Mouse (Mus musculus) adrenal gland, adult (tissue): ENCODE data around the gene Il10.

ENCODE experiments used
- DNase-seq, 2 experiments: peaks; one replicate each; pipeline ENCODE4 v3.0.0; 2022 to 2023; ENCODE audit warnings: low spot score in 1 of 2; ENCODE audit not compliant: inconsistent age in 2 of 2

The Il10 gene

GRCm38 (mm10) chr1:131048121-131048863, 28.6 kb downstream of the Il10 start:
- DNase-seq = no peak

DNA sequence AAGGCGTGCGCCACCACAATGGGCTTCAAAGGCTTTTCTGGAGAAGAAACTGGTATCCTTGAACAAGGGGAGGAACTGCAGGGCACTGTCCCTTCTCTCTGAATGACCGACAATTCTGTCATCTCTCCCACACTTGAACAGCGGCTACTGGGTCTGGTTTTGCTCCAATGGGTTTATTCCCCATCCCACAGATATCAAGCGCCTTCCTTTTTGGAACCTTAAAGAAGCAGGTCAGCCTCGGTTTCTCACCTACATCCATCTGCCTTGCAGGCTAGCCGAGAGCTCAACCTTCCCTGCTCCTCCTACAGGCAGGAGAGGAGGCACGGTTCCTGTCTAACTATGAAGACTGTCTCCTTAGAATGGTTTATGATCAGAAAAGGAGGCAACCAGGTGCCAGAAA, 29.3 kb downstream of the Il10 start:
- peak; percentile 9 to 53 for DNase-seq

DNA sequence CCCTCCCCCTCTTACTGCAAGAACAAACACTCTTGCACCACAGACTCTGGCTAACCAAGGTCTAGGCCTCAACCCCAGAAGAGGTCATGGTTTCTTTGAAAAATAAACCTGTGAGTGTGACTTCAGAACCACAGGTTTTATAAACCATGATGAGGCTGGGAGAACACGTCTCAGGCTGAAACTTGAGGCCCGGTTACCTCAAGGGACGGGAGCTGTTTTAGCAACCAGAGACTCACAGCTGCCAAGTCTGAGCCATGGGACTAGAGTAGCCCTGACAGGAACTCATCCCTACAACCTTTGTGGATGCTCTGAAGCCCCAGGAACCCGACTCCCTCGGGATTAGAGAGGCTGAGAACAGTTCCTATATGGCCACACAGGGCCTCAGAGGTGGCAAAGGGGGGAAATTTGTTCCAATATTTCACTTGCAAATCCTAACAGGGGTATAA, 29.7 kb downstream of the Il10 start:
- DNase-seq = peak; percentile 10 to 77

GRCm38 (mm10) chr1:131050011-131050410, 30.4 kb downstream of the Il10 start:
- no peak for DNase-seq

DNA sequence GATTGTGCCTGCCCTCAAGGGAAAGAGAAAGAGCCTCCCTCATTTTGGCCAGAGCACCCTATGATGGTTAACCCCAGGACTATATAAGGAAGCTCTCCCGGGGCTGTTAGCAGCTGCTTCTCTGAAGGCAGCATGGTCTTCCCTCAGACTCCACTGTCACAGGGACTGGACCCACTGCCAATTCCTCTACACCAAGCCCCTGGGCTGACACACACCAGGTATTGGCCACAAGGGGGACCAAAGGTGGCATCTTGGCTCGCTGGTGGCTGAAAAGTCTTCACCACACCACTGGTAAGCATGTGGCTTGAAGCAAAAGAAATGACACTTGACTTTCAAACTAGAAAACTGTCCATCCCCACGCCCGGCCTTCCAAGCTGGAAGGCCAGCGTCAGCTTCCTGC, 31.0 kb downstream of the Il10 start:
- peak; percentile 4 to 41 for DNase-seq

DNA sequence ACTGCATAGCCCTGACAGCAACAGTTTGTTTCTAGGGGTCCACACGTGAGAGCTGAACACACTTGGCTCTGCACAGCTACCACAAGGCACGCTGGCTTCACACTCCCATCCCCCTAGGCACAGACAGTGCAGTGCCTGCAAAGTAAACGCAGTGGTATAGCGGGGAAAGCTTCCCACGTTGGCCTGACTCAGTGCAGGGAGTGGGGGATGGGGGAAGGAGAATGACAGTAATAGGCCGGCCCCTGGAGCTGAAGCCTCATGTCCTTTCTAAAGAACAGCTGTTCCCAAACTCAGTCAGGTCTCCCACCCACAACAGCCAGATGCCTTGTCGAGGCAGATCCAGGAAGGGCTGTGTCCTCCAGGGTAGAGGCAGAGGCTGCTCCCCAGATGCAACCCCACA, 31.4 kb downstream of the Il10 start:
- peak; percentile 8 to 34 for DNase-seq

GRCm38 (mm10) chr1:131053239-131053638, 33.6 kb downstream of the Il10 start:
- peak; percentile 53 to 83 for DNase-seq

- DNase-seq = peak; percentile 7 to 43
Measured at GRCm38 (mm10) chr1:131053656-131054055, 34.0 kb downstream of the Il10 start.

GRCm38 (mm10) chr1:131054251-131054650, 34.6 kb downstream of the Il10 start:
- peak; percentile 12 to 28 for DNase-seq

- peak in 1 of 2 experiments; percentile 10 for DNase-seq
Measured at GRCm38 (mm10) chr1:131058431-131058830, 38.8 kb downstream of the Il10 start.

DNA sequence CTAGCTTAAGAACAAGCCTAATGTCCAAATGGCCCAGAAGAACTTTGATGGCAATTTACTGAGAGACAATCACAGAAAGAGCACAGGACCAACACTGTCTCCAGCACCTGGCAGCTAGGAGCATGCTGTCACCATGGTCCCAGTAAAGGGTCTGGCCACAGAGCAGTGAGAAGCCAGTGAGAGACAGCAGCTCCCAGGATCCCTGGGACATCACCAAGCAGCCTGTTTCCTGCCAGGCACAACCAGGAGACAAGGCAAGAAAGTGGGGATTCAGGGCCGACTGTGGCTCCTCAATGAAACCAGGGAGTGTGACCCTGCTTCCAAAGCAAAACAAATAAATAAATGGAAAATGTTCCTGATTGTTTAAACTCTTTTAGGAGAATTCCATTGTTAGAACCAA, 39.8 kb downstream of the Il10 start:
- peak in 1 of 2 experiments; percentile 8 for DNase-seq

GRCm38 (mm10) chr1:131059841-131060240, 40.2 kb downstream of the Il10 start:
- no peak for DNase-seq

GRCm38 (mm10) chr1:131060290-131061253, 40.9 kb downstream of the Il10 start:
- peak; percentile 34 to 81 for DNase-seq

- no peak for DNase-seq
Measured at GRCm38 (mm10) chr1:131061740-131062254, 42.2 kb downstream of the Il10 start.

GRCm38 (mm10) chr1:131062821-131063220, 43.2 kb downstream of the Il10 start:
- DNase-seq = peak in 1 of 2 experiments; percentile 66

DNA sequence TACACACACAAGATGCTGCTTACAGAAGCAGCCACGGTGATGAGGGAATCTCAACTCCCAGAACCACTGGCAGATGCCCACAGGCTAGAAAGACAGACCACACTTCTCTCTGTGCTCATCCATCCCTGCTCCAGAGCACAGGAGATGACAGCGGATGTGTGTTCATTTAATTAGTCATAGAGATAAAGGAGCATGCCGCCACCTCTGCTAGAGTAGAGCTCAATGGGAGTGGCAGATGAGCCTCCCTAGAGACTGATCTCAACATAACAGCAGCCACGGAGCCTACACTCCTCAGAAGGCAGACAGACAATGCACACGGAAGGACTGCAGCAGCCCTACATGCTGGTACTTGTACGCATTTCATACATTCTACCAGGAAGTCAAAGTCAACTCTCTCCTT, 44.6 kb downstream of the Il10 start:
- DNase-seq = peak in 1 of 2 experiments; percentile 63

GRCm38 (mm10) chr1:131068011-131068727, 48.5 kb downstream of the Il10 start:
- peak in 1 of 2 experiments; percentile 87 for DNase-seq

- DNase-seq = no peak
Measured at GRCm38 (mm10) chr1:131069010-131069409, 49.4 kb downstream of the Il10 start.

- peak in 1 of 2 experiments; percentile 65 for DNase-seq
Measured at GRCm38 (mm10) chr1:131072376-131072990, 52.8 kb downstream of the Il10 start.

DNA sequence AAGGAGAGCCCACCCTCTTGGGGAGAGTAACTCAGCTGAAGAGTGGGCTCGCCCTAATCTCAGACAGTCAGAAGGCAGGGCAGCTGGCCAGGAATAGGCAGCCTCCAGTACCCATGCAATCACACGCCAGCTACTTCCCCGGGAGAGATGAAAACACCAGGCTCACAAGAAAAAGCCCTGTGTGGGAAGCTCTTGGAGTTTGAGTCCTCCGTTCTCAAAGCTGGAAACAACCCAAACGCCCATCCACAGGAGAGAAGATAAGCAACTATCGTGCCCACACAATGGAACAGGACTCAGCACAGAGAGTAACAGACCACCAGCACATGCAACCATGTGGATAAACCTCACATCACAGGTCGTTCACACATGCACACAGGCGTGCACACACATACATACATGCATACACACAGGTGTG, 54.9 kb downstream of the Il10 start:
- peak in 1 of 2 experiments; percentile 71 for DNase-seq
